Mouse (Mus musculus): ENCODE results near the gene Rccd1.

Rccd1 gene

DNA sequence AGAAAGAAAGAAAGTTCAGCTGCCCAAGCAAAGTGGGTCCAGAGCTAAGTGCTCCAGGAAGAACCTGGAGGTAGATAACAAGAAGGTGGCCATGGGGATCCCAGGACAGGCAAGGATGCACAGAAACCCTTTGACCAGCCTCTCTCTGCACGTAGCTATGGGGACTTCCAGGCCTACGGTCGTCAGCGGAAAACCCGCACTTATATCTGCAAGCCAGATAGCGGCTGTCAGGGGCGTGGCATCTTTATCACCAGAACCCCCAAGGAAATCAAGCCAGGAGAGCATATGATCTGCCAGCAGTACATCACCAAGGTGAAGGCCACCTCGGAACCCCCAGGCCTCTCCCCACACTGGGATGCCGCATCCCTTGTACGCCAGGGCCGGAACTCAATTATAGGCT, 71.4 kb downstream of the Rccd1 start:
- no peak for DNase-seq

DNA sequence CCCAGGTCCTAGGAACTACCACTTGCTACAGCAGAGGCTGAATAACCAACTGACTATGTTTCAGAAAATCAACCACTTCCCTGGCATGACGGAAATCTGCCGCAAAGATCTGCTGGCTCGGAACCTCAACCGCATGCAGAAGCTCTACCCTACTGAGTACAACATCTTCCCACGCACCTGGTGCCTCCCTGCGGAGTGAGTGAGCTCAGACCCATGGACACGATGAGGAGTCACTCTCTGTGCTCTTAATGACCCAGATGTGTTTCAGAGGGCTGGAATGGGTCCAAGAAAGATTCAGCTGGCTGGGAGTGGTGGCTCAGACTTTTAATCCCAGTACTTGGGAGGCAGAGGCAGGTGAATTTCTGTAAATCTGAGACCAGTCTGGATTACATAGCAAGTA, 71.8 kb downstream of the Rccd1 start:
- no peak for DNase-seq

DNA sequence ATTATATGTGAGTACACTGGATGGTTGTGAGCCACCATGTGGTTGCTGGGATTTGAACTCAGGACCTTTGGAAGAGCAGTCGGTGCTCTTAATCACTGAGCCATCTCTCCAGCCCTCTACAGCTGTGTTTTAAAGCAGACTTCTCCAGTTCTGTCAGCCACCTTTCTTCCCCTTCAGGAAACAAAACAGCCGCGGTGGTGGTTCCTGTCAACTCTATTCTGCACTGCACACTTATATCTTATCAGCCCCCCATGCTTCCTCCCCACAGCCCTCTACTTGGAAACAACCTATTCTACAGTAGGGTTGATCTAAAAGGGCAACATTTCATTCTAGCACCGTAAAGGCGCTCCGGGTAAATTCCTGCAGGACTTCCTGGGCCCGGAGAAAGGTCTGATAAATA, 77.4 kb downstream of the Rccd1 start:
- DNase-seq, result no peak

DNA sequence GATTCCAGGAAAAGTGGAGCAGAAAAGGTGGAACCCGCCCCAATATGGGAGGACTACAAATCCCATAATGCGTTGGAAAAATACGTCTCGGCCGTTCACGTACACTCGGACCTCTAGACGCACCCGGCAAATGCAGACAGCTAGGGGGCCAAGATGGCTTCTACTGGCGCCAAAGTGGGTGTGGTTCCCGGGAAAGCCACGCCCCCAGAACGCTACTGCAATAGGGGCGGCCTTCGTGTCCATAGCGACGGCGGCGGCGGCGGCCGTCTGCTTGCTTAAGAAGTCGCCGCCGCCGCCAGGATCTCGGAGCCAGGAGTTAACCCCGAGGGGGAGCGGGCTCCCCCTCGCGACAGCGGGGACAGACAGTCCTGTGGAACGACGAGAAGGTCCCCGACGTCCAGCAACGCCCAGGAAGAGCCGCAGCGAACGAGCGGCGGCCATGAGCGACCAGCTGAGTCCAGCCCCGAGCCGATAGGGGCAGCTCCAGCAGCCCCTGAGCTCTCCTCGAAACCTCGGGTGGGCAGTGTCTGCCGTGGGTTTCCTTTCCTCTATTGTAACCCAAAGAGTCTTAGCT, 78.0 kb downstream of the Rccd1 start, which contains the start of gene Ttll13:
TSS of gene Ttll13 (plus strand) at position 229 of the 574 bp plus-strand sequence.
- peak; percentile 98 for DNase-seq

DNA sequence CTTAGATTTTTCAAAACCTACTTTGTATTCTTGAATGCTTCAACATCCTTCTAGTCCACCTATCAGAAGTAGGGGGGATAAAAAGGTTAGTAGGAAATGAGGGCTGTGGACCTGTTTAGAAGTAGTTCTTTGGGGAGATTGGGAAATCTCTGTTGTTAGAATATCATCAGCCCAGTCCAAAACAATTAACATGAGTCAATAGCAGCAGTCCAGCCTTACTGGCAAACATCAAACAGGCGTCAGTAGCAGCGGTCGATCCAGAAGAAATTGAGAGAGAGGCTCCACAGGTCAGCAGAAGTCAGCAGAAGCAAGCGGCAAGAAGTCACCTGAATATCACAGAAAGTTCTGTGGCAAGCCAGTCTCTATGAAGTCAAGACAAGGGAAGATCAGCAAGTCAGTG, 79.4 kb downstream of the Rccd1 start:
- DNase-seq, result no peak
